Mouse (Mus musculus) brain, embryonic 14.5 days (tissue): ENCODE data around the gene 9230102O04Rik. TPM values are rescaled to one million over a fixed set of nuclear protein-coding genes. Genes with fewer than 3 reads are reported as not detected.

Experiments
- DNase-seq: peaks from one replicate; pipeline ENCODE4 v3.0.0-alpha.2; 2011; ENCODE audit warnings: low read depth
- CTCF ChIP-seq: fragments of 200-500 bp; IDR thresholded peaks from 2 replicates; pipeline ENCODE4 v1.5.1; 2012; ENCODE audit warnings: inconsistent platforms, mild to moderate bottlenecking, moderate library complexity, borderline replicate concordance; ENCODE audit not compliant: insufficient read depth, insufficient read length; ENCODE audit errors: extremely low read depth
- POLR2A ChIP-seq: fragments of 200-500 bp; IDR thresholded peaks from 2 replicates; pipeline ENCODE4 v1.6.1; 2012; ENCODE audit warnings: mild to moderate bottlenecking, inconsistent platforms, borderline replicate concordance; ENCODE audit not compliant: poor library complexity, insufficient read depth, insufficient read length, severe bottlenecking; ENCODE audit errors: extremely low read depth
- polyA plus RNA-seq: library from polyadenylated mRNA; depleted of rRNA; stranded (reverse); fragments of >200 nt; gene quantifications from 2 replicates; pipeline ENCODE4 v1.2.3, GENCODE M21; 2012; rRNA removed

Gene 9230102O04Rik
- 1.0 and 1.3 TPM in 2 replicates for polyA plus RNA-seq

- TF ChIP-seq CTCF (peak; percentile 45; the same call in 1 of the 2 replicates), POLR2A (no peak)
- peak; percentile 70 for DNase-seq
Measured at GRCm38 (mm10) chr2:9888913-9889650, at the start of gene 9230102O04Rik. TSS of gene 9230102O04Rik (minus strand) at chr2:9889540.

GRCm38 (mm10) chr2:9935965-9936364 is 46.6 kb upstream of the 9230102O04Rik start:
- TF ChIP-seq POLR2A (no peak), CTCF (no peak)
- DNase-seq, result no peak

- TF ChIP-seq POLR2A (no peak), CTCF (no peak)
Measured at GRCm38 (mm10) chr2:9926905-9927283, 37.6 kb upstream of the 9230102O04Rik start.

GRCm38 (mm10) chr2:9926194-9926904 is 37.0 kb upstream of the 9230102O04Rik start:
- no peak for TF ChIP-seq CTCF
- TF ChIP-seq POLR2A, result no peak
- DNase-seq, result peak; percentile 60

More at GRCm38 (mm10) chr2:9926905-9927283, 37.6 kb upstream of the 9230102O04Rik start:
- no peak for DNase-seq

GRCm38 (mm10) chr2:9918691-9919471 is 29.5 kb upstream of the 9230102O04Rik start:
- TF ChIP-seq POLR2A, result no peak
- no peak for TF ChIP-seq CTCF
- no peak for DNase-seq

- TF ChIP-seq POLR2A, result no peak
- TF ChIP-seq CTCF, result no peak
- no peak for DNase-seq
Measured at GRCm38 (mm10) chr2:9917602-9918001, 28.3 kb upstream of the 9230102O04Rik start.

GRCm38 (mm10) chr2:9905995-9906394 is 16.7 kb upstream of the 9230102O04Rik start:
- TF ChIP-seq CTCF (no peak), POLR2A (no peak)
- peak; percentile 5 for DNase-seq

- DNase-seq, result no peak
- TF ChIP-seq POLR2A, result no peak
- no peak for TF ChIP-seq CTCF
Measured at GRCm38 (mm10) chr2:9903854-9904560, 14.7 kb upstream of the 9230102O04Rik start.

- TF ChIP-seq CTCF, result no peak
- no peak for TF ChIP-seq POLR2A
- DNase-seq, result peak; percentile 80
Measured at GRCm38 (mm10) chr2:9897846-9898245, 8.5 kb upstream of the 9230102O04Rik start.

GRCm38 (mm10) chr2:9896097-9896770 is 6.9 kb upstream of the 9230102O04Rik start:
- no peak for TF ChIP-seq CTCF
- TF ChIP-seq POLR2A, result no peak
- peak; percentile 39 for DNase-seq
